Mouse (Mus musculus): ENCODE data around the gene Gm10375.
"Not testable (repeated sequence)": the region's sequence is repeated elsewhere in the genome, so short reads cannot be mapped to it uniquely, and the experiment has no call there.

The Gm10375 gene

GRCm38 (mm10) chr14:43607913-43608312 lies at the start of gene Gm10375:
Gene Gm10375 (minus strand): TSS chr14:43608013.
- not testable (repeated sequence) for DNase-seq

GRCm38 (mm10) chr14:43579046-43579445 lies 28.8 kb downstream of the Gm10375 start, which contains the start of gene Gm17654:
Gene Gm17654 (minus strand): TSS chr14:43579146.
- not testable (repeated sequence) for DNase-seq

- not testable (repeated sequence) for DNase-seq
These were observed 29.8 kb downstream of the Gm10375 start for GRCm38 (mm10) chr14:43577969-43578368.
